Mouse (Mus musculus): ENCODE results near the gene Bag6. TPM values are rescaled to one million over a fixed set of nuclear protein-coding genes. Genes with fewer than 3 reads are reported as not detected.

The Bag6 gene
- polyA plus RNA-seq, 1 experiment from 2014 or later = 48.4 TPM

DNA sequence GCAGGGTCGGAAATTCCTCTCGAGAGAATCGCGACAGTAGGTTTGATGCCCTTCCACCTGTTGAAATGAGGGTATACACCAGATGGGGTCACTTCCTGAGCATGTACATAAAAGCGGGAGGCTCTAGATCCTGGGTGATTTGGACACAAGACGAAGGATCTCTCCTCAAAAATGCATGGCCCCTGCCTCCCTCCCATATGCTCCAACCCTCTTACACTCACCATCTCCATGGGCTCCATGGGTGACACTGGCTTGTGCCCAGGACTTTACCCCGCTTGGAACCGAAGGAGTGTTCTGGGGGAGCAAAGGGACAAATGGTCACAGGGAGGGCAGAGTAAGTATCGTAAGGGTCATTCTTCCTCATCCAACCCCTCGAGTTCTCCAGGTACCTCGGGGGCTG is 26.4 kb downstream of the Bag6 start:
- H3K4me2 ChIP-seq (ENCODE audit: low read depth, low read length) = no peak overlapping the region

GRCm38 (mm10) chr17:35162121-35162520 is 27.1 kb downstream of the Bag6 start:
- H3K4me3 ChIP-seq (replicated peaks; ENCODE audit: low read length) = peak overlapping the region; percentile 99
- no peak for ATAC-seq (ENCODE audit: insufficient read depth, low FRiP score)
- no peaks in the 10 kb centered on the region for H3K27me3 ChIP-seq (ENCODE audit: control insufficient read depth, insufficient read depth, low read length)
- H3K36me3 ChIP-seq (ENCODE audit: control insufficient read depth, insufficient read depth, low read length) = peaks cover 43% of the 10 kb centered on the region
- H3K9me3 ChIP-seq (replicated peaks; ENCODE audit: control insufficient read depth, low read length) = no peaks in the 10 kb centered on the region
- 66% methylated on average over 14 of the region's 14 CpGs for WGBS
- peaks cover 25% of the 10 kb centered on the region for H3K4me1 ChIP-seq (ENCODE audit: control insufficient read depth, insufficient read depth, low read length)
- H3K27ac ChIP-seq (ENCODE audit: low read length) = no peak overlapping the region
- peak overlapping the region; percentile 100 for H3K9ac ChIP-seq (ENCODE audit: low read length)
- peak overlapping the region; percentile 95 for H3K4me2 ChIP-seq (ENCODE audit: low read depth, low read length)

More for the DNA sequence above, 26.4 kb downstream of the Bag6 start:
- Histone ChIP-seq H3K27ac (ENCODE audit: low read length) (no peak overlapping the region), H3K4me3 (replicated peaks; ENCODE audit: low read length) (no peak overlapping the region), H3K9me3 (replicated peaks; ENCODE audit: control insufficient read depth, low read length) (no peaks in the 10 kb centered on the region), H3K4me1 (ENCODE audit: control insufficient read depth, insufficient read depth, low read length) (peaks cover 23% of the 10 kb centered on the region), H3K27me3 (ENCODE audit: control insufficient read depth, insufficient read depth, low read length) (no peaks in the 10 kb centered on the region), H3K36me3 (ENCODE audit: control insufficient read depth, insufficient read depth, low read length) (peaks cover 47% of the 10 kb centered on the region), H3K9ac (ENCODE audit: low read length) (no peak overlapping the region)
- ATAC-seq (ENCODE audit: insufficient read depth, low FRiP score) = no peak
- WGBS = 82% methylated on average over 11 of the region's 11 CpGs

DNA sequence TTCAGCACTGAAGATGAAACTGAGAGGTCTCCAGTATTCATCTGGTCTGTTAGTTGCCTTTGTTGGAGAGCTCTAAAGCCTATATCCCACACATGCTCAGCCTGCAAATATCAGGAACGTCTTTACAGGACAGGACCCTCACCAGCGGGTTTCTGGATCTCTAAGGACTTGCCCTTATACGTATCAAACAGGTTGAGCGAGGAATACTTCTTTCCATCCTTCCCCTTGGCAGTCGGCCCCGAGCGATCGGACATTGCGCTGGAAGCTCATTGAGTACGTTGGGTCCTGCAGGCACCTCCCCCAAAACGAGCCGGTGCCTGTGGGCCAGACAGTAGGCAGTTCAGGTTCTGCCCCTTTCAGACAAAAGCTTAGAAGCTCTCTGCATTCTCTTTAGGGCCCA is 27.8 kb downstream of the Bag6 start:
- Histone ChIP-seq H3K36me3 (ENCODE audit: control insufficient read depth, insufficient read depth, low read length) (peaks cover 37% of the 10 kb centered on the region), H3K4me3 (replicated peaks; ENCODE audit: low read length) (peak overlapping the region; percentile 99), H3K4me1 (ENCODE audit: control insufficient read depth, insufficient read depth, low read length) (peaks cover 25% of the 10 kb centered on the region), H3K4me2 (ENCODE audit: low read depth, low read length) (peak overlapping the region; percentile 95), H3K27ac (ENCODE audit: low read length) (0 out of 2 replicates have a peak overlapping the region, but pooled peaks have one; percentile 24), H3K9me3 (replicated peaks; ENCODE audit: control insufficient read depth, low read length) (no peaks in the 10 kb centered on the region), H3K27me3 (ENCODE audit: control insufficient read depth, insufficient read depth, low read length) (no peaks in the 10 kb centered on the region), H3K9ac (ENCODE audit: low read length) (peak overlapping the region; percentile 100)
- no peak for ATAC-seq (ENCODE audit: insufficient read depth, low FRiP score)
- WGBS = 29% methylated on average over 12 of the region's 12 CpGs

DNA sequence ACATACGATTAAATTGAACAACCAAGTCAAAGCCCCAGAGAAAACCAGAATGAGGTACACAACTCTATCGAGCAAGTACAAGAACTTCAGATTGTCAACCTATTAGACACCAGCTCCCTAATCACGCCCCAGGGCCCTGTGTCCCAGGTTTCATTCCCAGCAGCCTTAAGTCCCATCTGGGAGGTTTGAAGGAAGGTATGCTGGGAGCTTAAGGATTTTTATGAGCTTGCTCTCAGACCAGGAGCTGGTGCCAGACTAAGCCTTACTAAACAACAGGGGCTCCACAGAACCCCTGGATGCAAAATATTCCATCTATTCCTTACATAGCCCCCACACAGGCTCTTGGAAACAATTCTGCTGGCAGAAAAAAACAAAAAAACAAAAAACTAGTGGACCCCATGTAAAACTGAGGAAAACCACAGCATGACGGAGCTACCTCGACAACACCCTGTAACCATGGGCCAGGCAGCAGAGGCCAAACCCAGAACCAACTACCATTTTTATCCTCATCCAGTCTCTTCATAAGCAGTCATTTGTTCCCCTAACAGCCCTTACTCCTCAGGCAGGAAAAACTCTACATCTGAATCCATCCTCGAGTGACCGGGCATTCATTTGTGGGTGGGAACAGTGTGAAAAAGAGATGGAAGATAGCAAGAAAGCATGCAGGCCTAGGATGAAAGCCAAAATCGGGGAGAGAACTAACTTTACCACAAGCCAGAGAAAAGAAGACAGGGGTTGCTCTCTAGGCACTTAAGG is 28.5 kb downstream of the Bag6 start:
- H3K27me3 ChIP-seq (ENCODE audit: control insufficient read depth, insufficient read depth, low read length) = no peaks in the 10 kb centered on the region
- H3K9ac ChIP-seq (ENCODE audit: low read length) = peak overlapping the region; percentile 100
- peak overlapping the region; percentile 95 for H3K4me2 ChIP-seq (ENCODE audit: low read depth, low read length)
- WGBS = 7% methylated on average over 8 of the region's 8 CpGs
- no peak for ATAC-seq (ENCODE audit: insufficient read depth, low FRiP score)
- peaks cover 25% of the 10 kb centered on the region for H3K4me1 ChIP-seq (ENCODE audit: control insufficient read depth, insufficient read depth, low read length)
- no peaks in the 10 kb centered on the region for H3K9me3 ChIP-seq (replicated peaks; ENCODE audit: control insufficient read depth, low read length)
- peak overlapping the region; percentile 96 for H3K27ac ChIP-seq (ENCODE audit: low read length)
- peaks cover 30% of the 10 kb centered on the region for H3K36me3 ChIP-seq (ENCODE audit: control insufficient read depth, insufficient read depth, low read length)
- peak overlapping the region; percentile 99 for H3K4me3 ChIP-seq (replicated peaks; ENCODE audit: low read length)

- H3K4me1 ChIP-seq (ENCODE audit: control insufficient read depth, insufficient read depth, low read length) = peaks cover 25% of the 10 kb centered on the region
- H3K4me3 ChIP-seq (replicated peaks; ENCODE audit: low read length) = peak overlapping the region; percentile 99
- peak overlapping the region; percentile 100 for H3K9ac ChIP-seq (ENCODE audit: low read length)
- H3K27ac ChIP-seq (ENCODE audit: low read length) = peak overlapping the region; percentile 96
- peak overlapping the region; percentile 95 for H3K4me2 ChIP-seq (ENCODE audit: low read depth, low read length)
- peaks cover 23% of the 10 kb centered on the region for H3K36me3 ChIP-seq (ENCODE audit: control insufficient read depth, insufficient read depth, low read length)
- no peaks in the 10 kb centered on the region for H3K27me3 ChIP-seq (ENCODE audit: control insufficient read depth, insufficient read depth, low read length)
- H3K9me3 ChIP-seq (replicated peaks; ENCODE audit: control insufficient read depth, low read length) = no peaks in the 10 kb centered on the region
- no peak for ATAC-seq (ENCODE audit: insufficient read depth, low FRiP score)
- WGBS = under 1% methylated on average over 23 of the region's 28 CpGs
Observed at GRCm38 (mm10) chr17:35164218-35164567, 29.2 kb downstream of the Bag6 start.

DNA sequence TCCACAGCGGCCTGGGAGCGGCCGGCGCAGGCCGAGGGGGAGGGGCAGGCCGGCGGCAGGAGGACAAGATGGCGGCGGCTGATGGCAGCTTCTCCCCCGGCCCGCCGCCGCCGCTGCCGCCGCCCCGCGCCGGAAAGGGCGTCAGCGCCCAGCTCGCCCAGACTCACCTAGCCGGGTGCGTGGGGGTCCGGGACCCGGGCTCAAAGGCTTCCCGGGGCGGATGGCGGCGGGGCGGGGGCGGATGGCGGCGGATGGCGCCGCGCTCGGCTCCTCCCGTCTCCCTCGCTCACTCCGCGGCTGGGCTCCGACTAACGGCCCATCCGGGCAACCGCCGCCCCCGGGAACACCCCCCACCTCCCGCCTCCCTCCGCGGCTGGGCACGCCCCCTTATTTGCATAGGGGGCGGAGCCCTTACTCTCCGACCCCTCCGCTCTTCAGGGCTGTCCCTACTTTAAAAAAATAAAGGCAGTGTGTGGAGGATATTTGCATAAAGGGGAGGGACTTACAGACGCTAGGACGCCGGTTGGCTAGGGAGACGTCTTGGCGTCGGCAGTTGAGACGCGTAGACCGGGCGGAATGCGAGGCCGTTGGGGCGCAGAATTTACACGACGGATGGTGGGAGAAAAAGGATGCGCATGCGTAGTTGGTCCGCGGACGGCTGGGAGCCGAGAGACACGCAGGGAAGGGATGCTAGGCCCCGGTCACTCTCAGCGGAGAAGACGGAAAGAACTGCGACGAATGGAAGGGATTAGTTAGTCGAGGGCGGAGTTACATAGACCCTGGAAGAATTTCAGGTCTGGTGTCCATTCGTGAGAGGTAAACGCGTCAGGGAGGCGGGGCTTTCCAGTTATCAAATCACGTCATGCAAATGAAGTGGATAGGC is 29.8 kb downstream of the Bag6 start, which contains the start of gene Prrc2a:
Prrc2a (minus strand) TSS at position 330 of the 883 bp plus-strand sequence.
- Histone ChIP-seq H3K27me3 (ENCODE audit: control insufficient read depth, insufficient read depth, low read length) (no peaks in the 10 kb centered on the region), H3K9ac (ENCODE audit: low read length) (peak within 1 kb of the TSS; percentile 100), H3K9me3 (replicated peaks; ENCODE audit: control insufficient read depth, low read length) (no peaks in the 10 kb centered on the region), H3K27ac (ENCODE audit: low read length) (peak within 1 kb of the TSS; percentile 96), H3K4me2 (ENCODE audit: low read depth, low read length) (peak within 1 kb of the TSS; percentile 95), H3K36me3 (ENCODE audit: control insufficient read depth, insufficient read depth, low read length) (peaks cover 18% of the 10 kb centered on the region), H3K4me1 (ENCODE audit: control insufficient read depth, insufficient read depth, low read length) (peaks cover 25% of the 10 kb centered on the region), H3K4me3 (replicated peaks; ENCODE audit: low read length) (peak within 1 kb of the TSS; percentile 99)
- WGBS = 1% methylated on average over 77 of the region's 89 CpGs
- ATAC-seq (ENCODE audit: insufficient read depth, low FRiP score) = peak; percentile 97

GRCm38 (mm10) chr17:35165451-35166155 is 30.6 kb downstream of the Bag6 start:
- WGBS = 19% methylated on average over 12 of the region's 12 CpGs
- peak overlapping the region; percentile 95 for H3K4me2 ChIP-seq (ENCODE audit: low read depth, low read length)
- peak overlapping the region; percentile 96 for H3K27ac ChIP-seq (ENCODE audit: low read length)
- H3K4me1 ChIP-seq (ENCODE audit: control insufficient read depth, insufficient read depth, low read length) = peaks cover 25% of the 10 kb centered on the region
- H3K9me3 ChIP-seq (replicated peaks; ENCODE audit: control insufficient read depth, low read length) = no peaks in the 10 kb centered on the region
- peaks cover 12% of the 10 kb centered on the region; the same call in 1 of the 2 replicates for H3K36me3 ChIP-seq (ENCODE audit: control insufficient read depth, insufficient read depth, low read length)
- peak overlapping the region; percentile 99 for H3K4me3 ChIP-seq (replicated peaks; ENCODE audit: low read length)
- H3K9ac ChIP-seq (ENCODE audit: low read length) = peak overlapping the region; percentile 71
- no peaks in the 10 kb centered on the region for H3K27me3 ChIP-seq (ENCODE audit: control insufficient read depth, insufficient read depth, low read length)
- no peak for ATAC-seq (ENCODE audit: insufficient read depth, low FRiP score)

DNA sequence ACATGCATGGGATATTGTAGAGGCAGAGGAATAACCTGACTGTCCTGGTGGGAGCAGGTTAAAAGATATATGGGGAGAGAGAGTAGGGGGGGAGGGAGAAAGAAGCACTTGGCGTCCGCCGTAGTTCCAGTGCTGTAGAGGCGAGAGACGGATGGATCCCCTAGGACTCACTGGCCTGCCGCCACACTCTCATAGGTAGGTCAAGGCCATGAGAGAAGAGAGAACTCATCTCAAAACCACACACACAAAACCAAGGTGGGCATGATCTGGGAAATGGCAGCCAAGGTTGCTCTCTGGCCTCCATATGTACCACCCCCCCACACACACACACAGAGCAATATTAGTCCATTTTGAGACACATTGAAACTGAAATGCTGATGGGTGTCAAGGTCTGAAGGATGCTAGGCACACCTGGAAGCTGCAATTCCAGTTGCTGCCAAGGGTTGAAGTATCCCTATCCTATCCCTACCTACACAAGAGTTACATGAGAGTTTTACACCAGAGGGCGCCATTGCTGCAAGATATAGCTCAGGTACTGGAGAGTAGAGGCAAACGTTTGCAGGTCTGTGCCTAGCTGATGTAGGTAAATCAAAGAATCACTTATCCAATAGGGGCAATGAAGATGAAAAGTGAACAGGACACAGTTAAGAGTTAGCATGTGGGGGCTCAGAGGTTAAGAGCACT is 31.5 kb downstream of the Bag6 start:
- 0 out of 2 replicates have a peak overlapping the region, but pooled peaks have one; percentile 96 for H3K27ac ChIP-seq (ENCODE audit: low read length)

More for the DNA sequence above, 31.5 kb downstream of the Bag6 start:
- Histone ChIP-seq H3K9ac (ENCODE audit: low read length) (no peak overlapping the region), H3K9me3 (replicated peaks; ENCODE audit: control insufficient read depth, low read length) (no peaks in the 10 kb centered on the region), H3K27me3 (ENCODE audit: control insufficient read depth, insufficient read depth, low read length) (no peaks in the 10 kb centered on the region), H3K4me1 (ENCODE audit: control insufficient read depth, insufficient read depth, low read length) (peaks cover 25% of the 10 kb centered on the region), H3K4me3 (replicated peaks; ENCODE audit: low read length) (no peak overlapping the region), H3K36me3 (ENCODE audit: control insufficient read depth, insufficient read depth, low read length) (0 out of 2 replicates have a peak, but pooled peaks cover 3% of the 10 kb centered on the region), H3K4me2 (ENCODE audit: low read depth, low read length) (peak overlapping the region; percentile 95)
- WGBS = 68% methylated on average over 8 of the region's 8 CpGs
- no peak for ATAC-seq (ENCODE audit: insufficient read depth, low FRiP score)

Data from stomach, embryonic 16.5 days (tissue).